Mouse (Mus musculus): ENCODE measurements at regions not wholly inside any gene's neighbourhood (a gene's known extent, or its start where the extent isn't known, plus 50 kb on each side); places are given as distances from the start of the nearest gene placed in this dataset.
A peak's percentile ranks its signal among the peaks of the same experiment; 100 is the strongest.

- Histone ChIP-seq H3K4me1 (replicated peaks; ENCODE audit: control insufficient read depth, insufficient read depth, low read length) (no peaks in the 10 kb centered on the region; the same call in 1 of the 2 replicates), H3K36me3 (ENCODE audit: control insufficient read depth, insufficient read depth, low read length) (no peaks in the 10 kb centered on the region), H3K4me3 (ENCODE audit: low read depth, low read length) (no peak overlapping the region), H3K9ac (ENCODE audit: low read length) (no peak overlapping the region), H3K27ac (ENCODE audit: low read depth) (no peak overlapping the region), H3K4me2 (ENCODE audit: low read length) (no peak overlapping the region), H3K27me3 (replicated peaks; ENCODE audit: control insufficient read depth, insufficient read depth, low read length) (no peaks in the 10 kb centered on the region), H3K9me3 (ENCODE audit: control insufficient read depth, low read length) (no peaks in the 10 kb centered on the region)
- ATAC-seq (replicated peaks; ENCODE audit: low FRiP score, low TSS enrichment, low read depth), result no peak
- WGBS, result 69% methylated on average over 10 of the region's 10 CpGs
- no peak for DNase-seq (ENCODE audit: low spot score)
Observed at GRCm38 (mm10) chr14:24617393-24617861, 130.5 kb downstream of the Rps24 start.

GRCm38 (mm10) chr14:24618226-24619038 is 131.5 kb downstream of the Rps24 start:
- Histone ChIP-seq H3K27ac (ENCODE audit: low read depth) (no peak overlapping the region), H3K36me3 (ENCODE audit: control insufficient read depth, insufficient read depth, low read length) (no peaks in the 10 kb centered on the region), H3K4me3 (ENCODE audit: low read depth, low read length) (no peak overlapping the region), H3K9ac (ENCODE audit: low read length) (no peak overlapping the region), H3K9me3 (ENCODE audit: control insufficient read depth, low read length) (no peaks in the 10 kb centered on the region), H3K27me3 (replicated peaks; ENCODE audit: control insufficient read depth, insufficient read depth, low read length) (no peaks in the 10 kb centered on the region), H3K4me1 (replicated peaks; ENCODE audit: control insufficient read depth, insufficient read depth, low read length) (no peaks in the 10 kb centered on the region; the same call in 1 of the 2 replicates), H3K4me2 (ENCODE audit: low read length) (no peak overlapping the region)
- ATAC-seq (replicated peaks; ENCODE audit: low FRiP score, low TSS enrichment, low read depth) (no peak), DNase-seq (ENCODE audit: low spot score) (no peak)
- WGBS, result 65% methylated on average over 16 of the region's 16 CpGs

- no peak for ATAC-seq (replicated peaks; ENCODE audit: low FRiP score, low TSS enrichment, low read depth)
- Histone ChIP-seq H3K4me3 (ENCODE audit: low read depth, low read length) (no peak overlapping the region), H3K4me2 (ENCODE audit: low read length) (no peak overlapping the region), H3K4me1 (replicated peaks; ENCODE audit: control insufficient read depth, insufficient read depth, low read length) (no peaks in the 10 kb centered on the region), H3K27me3 (replicated peaks; ENCODE audit: control insufficient read depth, insufficient read depth, low read length) (no peaks in the 10 kb centered on the region), H3K27ac (ENCODE audit: low read depth) (no peak overlapping the region), H3K9ac (ENCODE audit: low read length) (no peak overlapping the region), H3K36me3 (ENCODE audit: control insufficient read depth, insufficient read depth, low read length) (no peaks in the 10 kb centered on the region), H3K9me3 (ENCODE audit: control insufficient read depth, low read length) (0 out of 2 replicates have a peak, but pooled peaks cover under 1% of the 10 kb centered on the region)
- 79% methylated on average over 1 of the region's 1 CpGs for WGBS
- DNase-seq (ENCODE audit: low spot score), result no peak
Observed at GRCm38 (mm10) chr14:24631994-24632393, 145.1 kb downstream of the Rps24 start.

GRCm38 (mm10) chr14:24641853-24642252 is 154.9 kb downstream of the Rps24 start:
- H3K4me3 ChIP-seq (ENCODE audit: low read depth, low read length), result no peak overlapping the region
- WGBS, result 62% methylated on average over 5 of the region's 5 CpGs
- no peaks in the 10 kb centered on the region for H3K4me1 ChIP-seq (replicated peaks; ENCODE audit: control insufficient read depth, insufficient read depth, low read length)
- no peak for ATAC-seq (replicated peaks; ENCODE audit: low FRiP score, low TSS enrichment, low read depth)
- H3K4me2 ChIP-seq (ENCODE audit: low read length), result no peak overlapping the region
- no peaks in the 10 kb centered on the region for H3K36me3 ChIP-seq (ENCODE audit: control insufficient read depth, insufficient read depth, low read length)
- no peak overlapping the region for H3K27ac ChIP-seq (ENCODE audit: low read depth)
- no peak overlapping the region for H3K9ac ChIP-seq (ENCODE audit: low read length)
- no peak for DNase-seq (ENCODE audit: low spot score)
- H3K27me3 ChIP-seq (replicated peaks; ENCODE audit: control insufficient read depth, insufficient read depth, low read length), result no peaks in the 10 kb centered on the region
- no peaks in the 10 kb centered on the region for H3K9me3 ChIP-seq (ENCODE audit: control insufficient read depth, low read length)

GRCm38 (mm10) chr14:24644117-24644808 is 157.3 kb downstream of the Rps24 start:
- no peak overlapping the region for H3K9ac ChIP-seq (ENCODE audit: low read length)
- no peaks in the 10 kb centered on the region for H3K4me1 ChIP-seq (replicated peaks; ENCODE audit: control insufficient read depth, insufficient read depth, low read length)
- H3K9me3 ChIP-seq (ENCODE audit: control insufficient read depth, low read length), result no peaks in the 10 kb centered on the region
- H3K4me2 ChIP-seq (ENCODE audit: low read length), result no peak overlapping the region
- no peak overlapping the region for H3K4me3 ChIP-seq (ENCODE audit: low read depth, low read length)
- WGBS, result 46% methylated on average over 6 of the region's 6 CpGs
- no peak overlapping the region for H3K27ac ChIP-seq (ENCODE audit: low read depth)
- DNase-seq (ENCODE audit: low spot score), result no peak
- H3K27me3 ChIP-seq (replicated peaks; ENCODE audit: control insufficient read depth, insufficient read depth, low read length), result no peaks in the 10 kb centered on the region
- ATAC-seq (replicated peaks; ENCODE audit: low FRiP score, low TSS enrichment, low read depth), result no peak
- H3K36me3 ChIP-seq (ENCODE audit: control insufficient read depth, insufficient read depth, low read length), result no peaks in the 10 kb centered on the region

- no peaks in the 10 kb centered on the region for H3K27me3 ChIP-seq (replicated peaks; ENCODE audit: control insufficient read depth, insufficient read depth, low read length)
- DNase-seq (ENCODE audit: low spot score), result no peak
- ATAC-seq (replicated peaks; ENCODE audit: low FRiP score, low TSS enrichment, low read depth), result no peak
Observed at GRCm38 (mm10) chr14:24646239-24646848, 159.4 kb downstream of the Rps24 start.

GRCm38 (mm10) chr14:24647722-24648121 is 160.8 kb downstream of the Rps24 start:
- no peaks in the 10 kb centered on the region for H3K9me3 ChIP-seq (ENCODE audit: control insufficient read depth, low read length)
- H3K4me3 ChIP-seq (ENCODE audit: low read depth, low read length), result no peak overlapping the region
- no peaks in the 10 kb centered on the region for H3K4me1 ChIP-seq (replicated peaks; ENCODE audit: control insufficient read depth, insufficient read depth, low read length)
- H3K4me2 ChIP-seq (ENCODE audit: low read length), result no peak overlapping the region
- no peaks in the 10 kb centered on the region for H3K36me3 ChIP-seq (ENCODE audit: control insufficient read depth, insufficient read depth, low read length)
- H3K27me3 ChIP-seq (replicated peaks; ENCODE audit: control insufficient read depth, insufficient read depth, low read length), result no peaks in the 10 kb centered on the region
- H3K9ac ChIP-seq (ENCODE audit: low read length), result no peak overlapping the region
- ATAC-seq (replicated peaks; ENCODE audit: low FRiP score, low TSS enrichment, low read depth) (no peak), DNase-seq (ENCODE audit: low spot score) (no peak)
- WGBS, result 88% methylated on average over 4 of the region's 4 CpGs
- H3K27ac ChIP-seq (ENCODE audit: low read depth), result no peak overlapping the region

More at GRCm38 (mm10) chr14:24646239-24646848, 159.4 kb downstream of the Rps24 start:
- Histone ChIP-seq H3K4me3 (ENCODE audit: low read depth, low read length) (no peak overlapping the region), H3K36me3 (ENCODE audit: control insufficient read depth, insufficient read depth, low read length) (no peaks in the 10 kb centered on the region), H3K9ac (ENCODE audit: low read length) (no peak overlapping the region), H3K4me1 (replicated peaks; ENCODE audit: control insufficient read depth, insufficient read depth, low read length) (no peaks in the 10 kb centered on the region), H3K9me3 (ENCODE audit: control insufficient read depth, low read length) (no peaks in the 10 kb centered on the region), H3K4me2 (ENCODE audit: low read length) (no peak overlapping the region), H3K27ac (ENCODE audit: low read depth) (no peak overlapping the region)
- 84% methylated on average over 6 of the region's 6 CpGs for WGBS

- DNase-seq (ENCODE audit: low spot score) (peak; percentile 55), ATAC-seq (replicated peaks; ENCODE audit: low FRiP score, low TSS enrichment, low read depth) (no peak)
- Histone ChIP-seq H3K9ac (ENCODE audit: low read length) (no peak overlapping the region), H3K36me3 (ENCODE audit: control insufficient read depth, insufficient read depth, low read length) (no peaks in the 10 kb centered on the region), H3K4me1 (replicated peaks; ENCODE audit: control insufficient read depth, insufficient read depth, low read length) (no peaks in the 10 kb centered on the region), H3K27me3 (replicated peaks; ENCODE audit: control insufficient read depth, insufficient read depth, low read length) (no peaks in the 10 kb centered on the region), H3K27ac (ENCODE audit: low read depth) (no peak overlapping the region), H3K9me3 (ENCODE audit: control insufficient read depth, low read length) (no peaks in the 10 kb centered on the region), H3K4me2 (ENCODE audit: low read length) (no peak overlapping the region), H3K4me3 (ENCODE audit: low read depth, low read length) (no peak overlapping the region)
- 59% methylated on average over 7 of the region's 7 CpGs for WGBS
Observed at GRCm38 (mm10) chr14:24650195-24650901, 163.4 kb downstream of the Rps24 start.

Data from intestine, embryonic 14.5 days (tissue).